Mouse (Mus musculus) left cerebral cortex, adult 18-20 months (tissue): ENCODE results near the gene Zcrb1. TPM values are rescaled to one million over a fixed set of nuclear protein-coding genes. Genes with fewer than 3 reads are reported as not detected.

ENCODE experiments used
- DNase-seq, 2 experiments: peaks; one replicate each; pipeline ENCODE4 v3.0.0; 2021 to 2022; ENCODE audit warnings: low spot score in 2 of 2, mixed read lengths in 1 of 2
- long read RNA-seq, 2 experiments: library from polyadenylated mRNA; stranded (forward); transcript quantifications; one replicate each; pipeline ENCODE4 v2.0.0; 2021
- total RNA-seq, 2 experiments: library from RNA; stranded (reverse); gene quantifications; 2 replicates each; pipeline ENCODE4 v1.2.3; 2021

The Zcrb1 gene
- total RNA-seq, result 10 to 100 TPM; 73.4 to 74.4 TPM
- long read RNA-seq, experiment 1, transcript Zcrb1-201 (8 exons, 877 nt), result major isoform, 67 of 92 reads
- long read RNA-seq, experiment 1, partial matches to known transcripts, result 1 of 92 reads
- long read RNA-seq, experiment 1, other reads (novel, unspliced or antisense), result 23 of 92 reads
- long read RNA-seq, experiment 2, transcript Zcrb1-201 (8 exons, 877 nt), result major isoform, 62 of 83 reads
- long read RNA-seq, experiment 2, partial matches to known transcripts, result 0 of 83 reads
- long read RNA-seq, experiment 2, other reads (novel, unspliced or antisense), result 18 of 83 reads

DNA sequence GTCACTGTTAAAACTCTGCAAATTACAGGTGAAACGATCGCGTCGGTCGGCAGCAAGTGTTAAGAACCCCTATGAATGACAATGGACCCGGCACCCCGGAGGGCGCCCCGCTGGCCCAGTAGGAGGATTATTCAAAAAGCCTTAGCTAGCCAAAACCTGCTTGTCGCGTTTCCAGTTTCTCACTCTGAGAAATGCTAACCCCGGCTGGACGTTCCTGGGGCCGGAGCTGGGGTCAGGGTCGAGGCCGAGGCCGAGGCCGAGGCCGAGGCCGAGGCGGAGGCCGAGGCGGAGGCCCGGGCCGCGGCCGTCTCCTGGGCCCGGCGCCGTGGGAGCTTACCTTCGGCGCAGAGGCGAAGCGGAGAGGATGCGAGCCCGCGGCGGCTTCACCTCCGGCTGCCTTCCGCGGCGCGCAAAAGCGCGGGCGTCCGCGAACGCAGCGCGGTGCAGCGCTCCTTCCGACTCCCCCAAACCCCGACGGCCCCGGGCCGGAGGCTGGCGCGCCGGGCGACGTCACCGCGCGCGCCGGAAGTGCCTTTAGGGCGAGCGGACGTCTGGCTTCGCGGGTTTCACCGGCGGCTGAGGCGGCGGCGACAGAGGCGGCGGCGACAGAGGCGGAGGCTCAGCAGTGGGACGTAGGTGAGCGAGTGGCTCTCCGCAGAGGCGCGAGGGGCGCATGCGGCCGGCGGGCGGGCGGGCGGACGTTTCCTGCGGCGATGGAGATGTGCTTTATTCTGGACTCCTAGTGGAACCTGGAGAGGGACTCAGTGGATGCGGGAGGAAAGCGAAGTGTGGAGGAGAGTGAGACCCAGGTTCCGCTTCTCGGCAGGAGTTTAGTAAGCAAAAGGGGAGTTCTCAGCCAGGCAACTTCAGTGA lies at the start of gene Zcrb1, which contains the start of gene Pphln1:
Zcrb1 (minus strand) TSS at position 509 of the 873 bp plus-strand sequence.
Pphln1 (plus strand) TSS at position 525 of the 873 bp plus-strand sequence.
- DNase-seq, result peak; percentile 78 to 88

DNA sequence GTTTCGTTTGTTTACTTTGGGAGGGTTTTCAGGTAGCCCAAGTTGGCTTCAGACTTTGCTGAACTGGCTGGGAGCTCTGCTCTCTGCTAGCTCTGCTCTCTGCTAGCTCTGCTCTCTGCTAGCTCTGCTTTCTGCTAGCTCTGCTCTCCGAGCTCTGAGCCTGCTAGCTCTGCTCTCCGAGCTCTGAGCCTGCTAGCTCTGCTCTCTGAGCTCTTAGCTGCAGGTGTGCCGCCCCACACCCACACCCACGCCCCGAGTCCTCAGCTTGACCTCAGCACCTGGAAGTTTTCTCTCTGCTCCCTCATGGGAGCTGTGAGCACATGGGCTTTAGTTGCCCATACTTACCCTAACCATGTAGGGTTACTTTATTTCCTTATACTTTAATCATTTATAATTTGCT lies 45.5 kb upstream of the Zcrb1 start:
- DNase-seq, result no peak

DNA sequence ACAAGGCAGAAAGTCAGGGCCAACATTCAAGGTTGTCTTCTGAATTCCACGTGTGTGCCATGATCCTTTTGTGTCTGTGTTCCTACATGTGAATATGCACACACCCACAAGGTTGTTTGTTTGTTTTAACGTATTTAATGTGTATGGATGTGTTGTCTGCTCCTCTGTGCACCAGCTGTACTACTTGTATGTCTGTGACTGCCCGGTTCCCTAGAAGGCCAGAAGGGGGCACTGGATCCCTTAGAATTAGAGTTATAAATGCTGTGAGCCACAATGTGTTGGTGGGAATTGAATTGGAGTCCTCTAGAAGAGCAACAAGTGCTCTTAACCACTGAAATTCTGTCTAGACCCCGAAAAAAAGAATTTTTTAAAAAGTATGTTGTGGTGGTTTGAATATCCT lies 44.1 kb upstream of the Zcrb1 start:
- no peak for DNase-seq

DNA sequence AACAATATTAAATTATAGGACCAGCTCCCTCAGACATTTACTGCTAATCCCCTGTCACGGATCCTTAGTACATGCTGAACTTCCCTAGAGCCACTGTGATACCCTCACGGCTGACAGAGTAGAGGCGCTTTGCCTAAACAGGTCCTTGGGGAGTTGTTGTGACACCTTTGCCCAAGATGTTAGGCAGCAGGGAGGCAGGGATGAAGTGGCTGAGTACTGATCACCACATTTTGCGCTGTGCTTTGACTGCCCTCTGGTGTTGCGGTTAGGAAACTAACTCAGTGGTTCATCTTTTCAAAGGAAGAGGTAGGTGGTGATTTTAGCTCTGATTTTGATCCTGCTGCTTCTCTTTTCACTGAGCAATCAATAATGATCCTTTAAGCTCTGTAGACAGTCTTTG lies 40.5 kb upstream of the Zcrb1 start:
- peak; percentile 69 to 73 for DNase-seq

DNA sequence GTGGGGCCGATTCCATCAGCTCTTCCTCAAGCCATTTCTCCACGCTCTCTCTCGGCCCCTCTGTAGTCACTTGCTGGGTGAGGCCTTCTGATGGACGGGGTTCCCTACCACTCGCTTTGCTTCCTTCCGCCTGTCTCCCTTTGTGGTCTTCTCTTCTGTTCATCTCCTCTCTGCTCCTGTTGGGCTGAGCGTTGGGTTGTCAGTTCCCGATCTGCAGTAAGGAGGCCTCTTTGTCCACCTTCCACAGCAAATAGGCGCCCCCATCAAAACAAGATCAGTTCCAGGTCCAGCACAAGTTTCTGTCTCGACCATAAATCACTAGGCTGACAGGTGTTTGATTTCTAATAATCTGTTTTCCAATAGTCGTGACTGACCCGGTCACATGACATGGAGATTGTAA lies 37.9 kb upstream of the Zcrb1 start:
- no peak for DNase-seq

DNA sequence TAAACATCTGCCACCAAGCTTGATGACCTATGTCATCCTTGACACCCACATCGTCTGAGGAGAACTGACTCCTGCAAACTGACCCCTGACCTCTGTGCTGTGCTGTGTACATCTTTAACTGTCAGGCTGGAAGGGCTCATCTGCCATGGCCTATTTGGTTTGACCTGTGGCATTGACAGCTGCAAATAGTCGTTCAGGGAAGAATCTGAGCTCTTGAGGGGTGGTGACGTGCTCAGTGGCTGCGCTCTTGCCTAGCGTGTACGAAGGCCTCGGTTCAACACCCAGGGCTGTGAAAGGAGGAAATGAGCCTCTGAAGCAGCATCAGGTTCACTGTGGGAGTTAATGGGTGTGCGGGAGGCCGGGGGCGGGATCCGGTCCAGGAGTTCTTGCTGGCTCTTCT lies 35.7 kb upstream of the Zcrb1 start:
- DNase-seq, result no peak

DNA sequence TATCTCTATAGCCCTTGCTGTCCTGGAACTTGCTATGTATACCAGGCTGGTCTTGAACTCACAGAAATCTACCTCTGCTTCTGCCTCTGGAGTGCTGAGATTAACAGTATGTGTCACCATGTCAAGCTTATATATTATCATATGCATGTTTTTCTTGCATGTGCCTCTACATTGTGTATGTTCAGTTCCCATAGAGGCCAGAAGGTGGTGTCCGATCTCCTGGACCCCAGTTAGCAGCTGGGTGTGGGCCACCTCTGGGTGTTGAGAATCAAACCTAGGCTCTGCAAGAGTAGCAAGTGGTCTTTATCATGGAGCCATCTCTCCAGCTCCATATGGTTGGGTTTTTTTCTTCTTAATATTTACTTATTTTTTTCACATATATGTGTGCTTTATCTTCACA lies 24.4 kb upstream of the Zcrb1 start:
- no peak for DNase-seq

DNA sequence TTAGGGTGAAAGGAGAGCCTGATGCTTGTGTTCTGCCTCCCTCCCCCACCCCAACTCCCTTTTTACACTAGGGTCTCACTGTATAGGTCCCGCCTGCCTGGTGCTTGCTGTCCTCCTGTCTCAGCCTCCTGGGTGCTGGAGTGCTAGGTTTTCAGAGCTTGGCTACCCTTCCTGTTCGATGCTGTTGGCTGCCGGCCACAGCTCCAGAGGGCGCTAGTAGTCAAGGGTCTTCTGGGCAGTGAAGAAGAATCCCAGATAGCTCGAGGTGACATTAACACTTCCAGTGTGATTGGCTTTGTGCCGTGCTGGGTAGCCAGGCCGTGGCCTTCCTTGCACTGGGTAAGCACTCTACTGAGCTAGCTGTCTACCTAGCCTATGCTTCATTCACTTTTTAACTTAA lies 22.5 kb upstream of the Zcrb1 start:
- no peak for DNase-seq

DNA sequence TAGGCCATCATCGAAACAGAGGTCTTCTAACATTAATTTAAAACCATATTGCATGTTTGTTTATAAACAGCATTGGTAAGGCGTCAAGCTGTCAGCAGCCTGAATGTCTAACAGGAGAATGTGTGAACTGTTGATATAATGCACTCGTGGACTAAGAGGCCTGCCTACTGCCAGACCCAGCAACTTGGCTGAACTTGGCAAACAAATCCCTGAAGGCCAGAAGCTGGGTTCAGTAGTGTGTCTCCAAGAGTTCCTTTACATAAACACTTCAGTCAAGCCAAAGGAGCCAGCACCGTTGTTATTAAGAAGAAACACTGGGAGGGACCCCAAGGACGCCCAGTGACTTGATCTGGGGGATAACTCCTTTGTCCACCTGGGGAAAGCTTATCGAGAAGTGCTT lies 18.2 kb upstream of the Zcrb1 start:
- DNase-seq, result no peak

DNA sequence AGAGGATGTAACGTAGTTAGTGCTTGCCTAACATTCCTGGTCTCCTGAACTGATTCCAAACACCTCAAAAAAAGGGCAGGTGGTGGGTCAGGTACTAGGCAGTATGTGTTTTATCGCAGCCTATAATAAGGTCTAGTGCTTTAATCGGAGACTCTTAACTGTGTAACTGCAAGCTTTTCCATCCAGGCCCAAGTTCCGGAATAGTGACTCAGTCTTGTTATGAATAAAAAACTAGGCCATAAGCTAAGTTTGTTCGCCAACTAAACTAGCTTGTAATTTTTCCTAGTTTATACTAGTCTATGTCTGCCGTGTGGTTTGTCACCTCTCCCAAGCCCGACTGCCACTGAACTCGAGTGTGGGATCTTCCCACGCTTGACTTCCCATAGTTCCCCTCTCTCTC lies 16.3 kb upstream of the Zcrb1 start:
- no peak for DNase-seq

DNA sequence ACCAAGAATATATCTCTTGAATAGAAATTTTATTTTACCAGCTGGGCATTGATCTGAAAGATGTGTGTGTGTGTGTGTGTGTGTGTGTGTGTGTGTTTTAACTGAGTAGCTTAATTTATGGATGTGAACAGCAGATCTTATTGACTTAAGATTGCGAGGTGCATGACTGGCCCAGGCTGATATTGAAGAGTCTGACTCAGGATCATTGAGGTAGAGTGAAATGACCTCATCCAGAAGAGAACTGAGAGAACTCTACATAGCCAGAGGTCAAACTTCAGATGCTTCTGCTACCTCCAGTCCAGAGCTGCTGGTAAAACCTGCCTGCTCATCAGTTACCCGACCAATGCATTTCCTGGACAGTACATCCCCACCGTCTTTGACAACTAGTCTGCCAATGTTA lies 14.3 kb upstream of the Zcrb1 start:
- no peak for DNase-seq

DNA sequence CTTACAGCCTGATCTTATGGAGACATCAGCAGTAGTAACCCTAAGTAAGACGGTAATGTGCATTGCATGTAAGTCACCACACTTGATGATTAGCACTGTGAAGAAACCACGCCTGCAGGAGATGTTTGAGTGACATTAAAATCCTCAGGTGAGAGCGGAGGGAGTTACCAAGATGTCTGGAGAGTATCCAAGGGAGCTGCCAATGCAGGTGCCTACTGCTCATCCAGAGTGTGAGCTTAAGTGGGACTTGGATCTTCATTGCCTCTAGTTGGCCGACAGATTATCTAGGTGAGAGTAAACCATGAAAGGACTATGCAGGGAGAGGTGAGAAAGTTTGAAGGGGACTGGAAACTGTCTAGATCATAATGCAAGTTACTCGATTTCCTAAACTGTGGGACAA lies 8.4 kb upstream of the Zcrb1 start:
- no peak for DNase-seq

DNA sequence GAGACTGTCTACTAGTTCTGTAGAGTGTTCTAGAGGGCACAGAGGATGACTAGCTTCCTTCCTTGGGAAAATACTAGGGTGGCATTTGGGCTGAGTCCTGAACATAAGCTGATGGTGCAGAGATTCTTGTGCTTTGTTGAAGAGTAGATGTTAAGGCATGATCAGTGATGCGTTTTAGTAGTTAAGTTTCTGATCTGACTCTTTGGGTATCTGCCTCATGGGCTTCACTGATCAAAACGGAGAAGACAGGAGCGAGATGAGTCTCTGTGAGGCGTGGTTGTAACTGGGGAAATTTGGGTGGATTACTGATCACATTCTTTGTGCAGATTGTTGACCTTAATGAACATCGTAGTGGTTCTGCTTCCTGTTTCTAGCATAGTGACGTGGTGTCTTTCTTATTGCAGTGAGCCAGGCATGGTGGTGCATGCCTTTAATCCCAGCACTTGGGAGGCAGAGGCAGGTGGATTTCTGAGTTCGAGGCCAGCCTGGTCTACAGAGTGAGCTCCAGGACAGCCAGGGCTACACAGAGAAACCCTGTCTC lies 7.4 kb upstream of the Zcrb1 start:
- DNase-seq, result no peak

DNA sequence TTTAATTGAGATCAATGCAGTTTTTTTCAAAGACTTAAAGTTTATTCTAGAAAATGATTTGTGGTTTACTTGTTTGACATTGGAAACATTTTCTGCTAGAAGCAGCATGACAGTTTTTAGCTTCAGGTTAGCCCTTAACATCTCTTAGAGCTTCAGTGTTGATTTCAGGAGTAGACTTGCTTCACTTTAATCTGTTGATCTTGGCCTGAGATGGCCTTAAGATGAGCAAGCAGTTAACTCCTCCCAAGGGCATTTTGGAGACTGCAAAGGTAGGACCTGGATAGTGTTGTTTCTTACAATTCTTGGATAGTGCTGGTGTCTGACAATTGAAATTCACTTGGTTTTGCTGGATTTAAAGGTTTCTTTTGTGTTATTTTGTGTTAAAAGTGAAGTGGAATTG lies 6.7 kb upstream of the Zcrb1 start:
- no peak for DNase-seq

DNA sequence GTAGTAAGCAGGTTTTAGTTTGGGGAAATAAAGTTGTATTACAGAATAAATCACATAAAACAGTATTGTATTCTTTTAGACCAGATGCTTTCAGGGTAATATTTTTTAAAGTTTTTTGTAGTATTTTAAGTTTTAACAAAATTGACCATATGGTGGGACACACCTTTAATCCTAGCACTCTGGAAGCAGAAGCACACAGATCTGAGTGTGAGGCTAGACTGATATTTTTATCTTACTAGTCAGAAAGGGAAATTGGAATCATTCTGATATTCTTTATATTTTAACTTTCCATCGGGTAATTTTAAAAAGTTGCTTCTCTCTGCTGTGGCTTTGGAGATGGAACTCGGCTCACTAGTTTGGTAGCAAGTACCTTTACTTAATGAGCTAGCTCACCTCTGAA lies 4.6 kb upstream of the Zcrb1 start:
- DNase-seq, result no peak

DNA sequence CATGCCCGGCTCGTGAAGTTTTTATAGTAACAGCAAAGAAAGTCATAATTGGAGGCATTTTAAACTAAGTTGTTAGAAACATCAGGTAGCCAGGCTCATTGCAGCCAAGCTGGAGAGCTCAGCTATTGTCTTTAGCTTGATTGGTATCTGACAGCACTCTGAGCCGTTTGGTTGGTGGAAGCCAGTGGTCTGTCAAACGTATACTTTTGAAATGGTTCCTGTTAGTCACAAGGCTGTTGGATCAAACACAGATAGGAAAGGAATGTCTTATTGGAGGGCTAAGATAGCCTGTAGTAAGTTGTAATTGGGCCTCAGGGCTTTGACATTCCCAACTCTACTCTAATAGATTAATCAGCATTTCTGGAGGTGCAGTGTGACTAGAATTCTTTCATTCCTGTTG lies 3.3 kb upstream of the Zcrb1 start:
- no peak for DNase-seq

DNA sequence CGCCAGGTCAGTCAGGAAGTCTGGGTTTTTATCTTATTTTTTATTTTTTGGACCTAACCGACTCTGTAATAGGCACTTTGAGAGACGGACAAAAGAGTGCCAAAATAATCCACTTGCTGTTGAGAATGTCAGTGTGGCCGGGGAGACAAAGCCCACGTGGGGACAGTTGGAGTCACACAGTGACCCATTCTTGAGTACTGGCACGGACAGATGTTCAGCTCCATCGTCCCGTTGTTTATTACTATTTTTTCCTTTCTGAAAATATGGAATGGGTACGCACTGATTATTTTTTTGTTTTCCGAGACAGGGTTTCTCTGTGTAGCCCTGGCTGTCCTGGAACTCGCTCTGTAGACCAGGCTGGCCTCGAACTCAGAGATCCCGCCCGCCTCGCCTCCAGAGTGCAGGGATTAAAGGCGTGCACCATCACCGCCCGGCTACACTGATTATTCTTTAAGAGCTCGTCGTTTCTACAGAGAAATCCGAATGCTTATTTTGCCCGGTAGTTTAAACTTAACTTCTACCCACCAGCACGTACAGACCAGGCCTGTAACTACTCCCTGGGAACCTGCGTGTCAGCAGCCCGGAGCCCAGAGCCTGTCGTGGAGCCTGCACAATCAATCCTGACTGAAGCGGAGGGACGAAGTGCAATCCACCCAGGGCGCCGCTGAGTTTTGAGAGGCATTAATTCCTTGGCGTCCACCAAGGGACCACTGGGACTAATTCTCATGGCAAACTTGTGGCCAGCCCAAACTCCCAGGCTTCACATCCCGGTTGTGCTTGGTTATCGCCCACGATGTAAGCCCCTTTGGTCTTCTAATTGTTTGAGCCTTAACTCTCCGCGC lies 786 bp upstream of the Zcrb1 start:
- no peak for DNase-seq

DNA sequence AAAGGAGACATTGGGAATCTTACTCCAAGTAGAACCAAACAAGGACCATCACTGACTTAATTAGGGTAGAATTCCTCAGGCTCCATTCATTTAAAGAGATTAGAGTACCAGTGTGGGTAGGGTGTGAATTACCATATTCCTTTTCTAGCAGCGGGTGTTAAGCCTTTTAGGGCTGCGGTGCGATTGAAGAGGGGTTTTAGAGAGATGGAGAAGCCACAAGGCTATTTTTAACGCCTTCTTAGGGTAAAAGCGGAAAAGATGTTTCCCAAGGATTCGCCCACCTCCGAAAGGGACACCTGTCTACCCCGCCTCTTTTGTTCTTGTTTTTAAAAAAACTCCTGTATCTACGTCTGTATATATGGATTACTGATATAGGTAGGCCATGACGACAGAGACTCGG lies 865 bp downstream of the Zcrb1 start:
- no peak for DNase-seq

DNA sequence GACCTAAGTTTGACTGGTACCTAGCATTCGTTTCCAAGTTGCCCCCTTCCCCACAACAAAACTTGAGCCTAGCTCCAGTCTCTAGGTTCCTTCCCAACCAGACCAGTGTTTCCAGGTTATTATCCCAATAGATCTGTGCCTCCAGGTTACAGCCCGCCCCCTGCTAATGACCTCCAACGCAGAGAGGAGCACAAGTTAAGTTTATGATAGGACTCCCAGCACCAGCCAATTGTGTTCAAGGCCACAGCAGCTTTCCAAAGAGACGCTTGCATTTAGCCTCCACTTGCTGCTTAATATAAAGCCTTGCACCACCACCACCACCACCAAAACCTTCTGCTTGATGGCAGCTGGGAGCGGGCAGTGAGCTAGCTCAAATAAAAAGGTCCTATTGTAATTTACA lies 16.8 kb downstream of the Zcrb1 start:
- no peak for DNase-seq

DNA sequence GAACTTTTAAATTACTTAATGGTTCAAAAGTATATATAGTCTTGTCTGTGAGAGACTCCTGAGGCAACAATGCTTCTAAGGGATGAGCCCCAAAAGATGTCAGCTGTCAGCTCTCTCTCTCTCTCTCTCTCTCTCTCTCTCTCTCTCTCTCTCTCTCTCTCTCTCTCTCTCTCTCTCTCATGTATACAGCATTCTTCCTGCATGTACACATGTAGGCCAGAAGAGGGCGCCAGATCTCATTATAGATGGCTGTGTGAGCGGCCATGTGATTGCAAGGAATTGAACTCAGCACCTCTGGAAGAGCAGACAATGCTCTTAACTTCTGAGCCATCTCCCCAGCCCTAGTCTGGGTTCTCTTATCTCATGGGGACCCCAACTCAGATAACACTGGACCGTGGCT lies 19.0 kb downstream of the Zcrb1 start:
- no peak for DNase-seq

DNA sequence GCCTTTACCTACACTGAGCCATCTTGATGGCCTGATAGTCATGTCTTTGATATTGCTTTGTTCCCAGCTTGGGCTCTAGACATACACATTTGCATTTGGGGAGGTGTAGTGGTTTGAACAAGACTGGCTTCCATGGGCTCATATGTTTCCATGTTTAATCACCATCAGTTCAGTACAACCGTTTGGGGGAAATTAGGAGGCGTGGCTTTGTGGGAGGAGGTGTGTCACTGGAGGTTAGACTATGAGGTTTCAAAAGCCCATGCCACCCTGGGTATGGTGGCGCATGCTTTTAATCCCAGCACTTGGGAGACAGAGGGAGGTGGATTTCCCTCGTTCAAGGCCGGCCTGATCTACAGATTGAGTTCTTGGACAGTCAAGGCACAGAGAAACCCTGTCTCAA lies 22.4 kb downstream of the Zcrb1 start:
- no peak for DNase-seq
